Mouse (Mus musculus): ENCODE measurements around the gene Glcci1. TPM values are rescaled to one million over a fixed set of nuclear protein-coding genes. Genes with fewer than 3 reads are reported as not detected.

The Glcci1 gene
- polyA plus RNA-seq, 1 experiment from 2014 or later: 19.4 TPM

- TF ChIP-seq CTCF (IDR thresholded peaks at IDR 0.05; ENCODE audit: low read depth): no peak
- Histone ChIP-seq H3K4me2 (no peak overlapping the region), H3K27me3 (ENCODE audit: insufficient read depth, low read length) (no peaks in the 10 kb centered on the region), H3K27ac (ENCODE audit: low read depth) (no peak overlapping the region), H3K9ac (no peak overlapping the region), H3K9me3 (ENCODE audit: low read depth, low read length) (no peaks in the 10 kb centered on the region), H3K4me3 (ENCODE audit: low read depth, low read length) (no peak overlapping the region), H3K4me1 (ENCODE audit: insufficient read depth) (no peaks in the 10 kb centered on the region), H3K36me3 (ENCODE audit: insufficient read depth) (0 out of 2 replicates have a peak, but pooled peaks cover 3% of the 10 kb centered on the region)
- ATAC-seq (ENCODE audit: insufficient read depth): no peak
- WGBS: 92% methylated on average over 7 of the region's 7 CpGs
- DNase-seq: no peak
Measured at GRCm38 (mm10) chr6:8545780-8546179, 36.4 kb downstream of the Glcci1 start.

DNA sequence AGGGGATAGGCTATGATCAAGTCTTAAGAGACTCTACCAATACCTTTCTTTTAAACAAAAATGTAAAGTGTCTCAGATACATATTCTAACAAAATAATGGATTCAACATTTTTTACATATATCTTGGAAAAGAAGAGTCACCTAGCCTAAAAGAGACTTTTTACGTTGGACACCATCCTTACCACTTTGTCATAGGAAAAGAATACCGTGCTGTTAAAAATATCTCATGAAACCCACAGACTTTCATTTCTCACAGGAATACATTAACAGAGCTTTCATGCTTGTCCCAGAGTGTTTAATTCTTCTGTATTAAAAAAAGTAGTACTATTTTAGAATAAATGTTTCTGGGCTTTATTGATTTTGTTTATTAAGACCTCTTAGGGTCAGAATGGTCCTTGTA lies 41.8 kb downstream of the Glcci1 start:
- Histone ChIP-seq H3K27ac (ENCODE audit: low read depth) (no peak overlapping the region), H3K4me1 (ENCODE audit: insufficient read depth) (no peaks in the 10 kb centered on the region), H3K4me3 (ENCODE audit: low read depth, low read length) (no peak overlapping the region), H3K4me2 (no peak overlapping the region), H3K9ac (no peak overlapping the region), H3K9me3 (ENCODE audit: low read depth, low read length) (no peaks in the 10 kb centered on the region), H3K27me3 (ENCODE audit: insufficient read depth, low read length) (no peaks in the 10 kb centered on the region), H3K36me3 (ENCODE audit: insufficient read depth) (no peaks in the 10 kb centered on the region)
- 83% methylated on average over 2 of the region's 2 CpGs for WGBS
- DNase-seq: no peak
- no peak for TF ChIP-seq CTCF (IDR thresholded peaks at IDR 0.05; ENCODE audit: low read depth)
- ATAC-seq (ENCODE audit: insufficient read depth): no peak

GRCm38 (mm10) chr6:8556849-8557571 lies 47.6 kb downstream of the Glcci1 start:
- Histone ChIP-seq H3K9me3 (ENCODE audit: low read depth, low read length) (no peaks in the 10 kb centered on the region), H3K4me3 (ENCODE audit: low read depth, low read length) (no peak overlapping the region), H3K4me2 (no peak overlapping the region), H3K4me1 (ENCODE audit: insufficient read depth) (no peaks in the 10 kb centered on the region), H3K27ac (ENCODE audit: low read depth) (no peak overlapping the region), H3K36me3 (ENCODE audit: insufficient read depth) (0 out of 2 replicates have a peak, but pooled peaks cover 7% of the 10 kb centered on the region), H3K27me3 (ENCODE audit: insufficient read depth, low read length) (no peaks in the 10 kb centered on the region), H3K9ac (no peak overlapping the region)
- WGBS: 91% methylated on average over 5 of the region's 5 CpGs
- ATAC-seq (ENCODE audit: insufficient read depth) (no peak), DNase-seq (no peak)
- TF ChIP-seq CTCF (IDR thresholded peaks at IDR 0.05; ENCODE audit: low read depth): no peak

GRCm38 (mm10) chr6:8560682-8561081 lies 51.3 kb downstream of the Glcci1 start:
- Histone ChIP-seq H3K36me3 (ENCODE audit: insufficient read depth) (0 out of 2 replicates have a peak, but pooled peaks cover 11% of the 10 kb centered on the region), H3K9me3 (ENCODE audit: low read depth, low read length) (no peaks in the 10 kb centered on the region), H3K4me3 (ENCODE audit: low read depth, low read length) (no peak overlapping the region), H3K4me1 (ENCODE audit: insufficient read depth) (no peaks in the 10 kb centered on the region), H3K27me3 (ENCODE audit: insufficient read depth, low read length) (no peaks in the 10 kb centered on the region), H3K4me2 (no peak overlapping the region), H3K9ac (no peak overlapping the region), H3K27ac (ENCODE audit: low read depth) (no peak overlapping the region)
- no peak for DNase-seq
- WGBS: 76% methylated on average over 2 of the region's 2 CpGs
- TF ChIP-seq CTCF (IDR thresholded peaks at IDR 0.05; ENCODE audit: low read depth): no peak
- ATAC-seq (ENCODE audit: insufficient read depth): no peak

DNA sequence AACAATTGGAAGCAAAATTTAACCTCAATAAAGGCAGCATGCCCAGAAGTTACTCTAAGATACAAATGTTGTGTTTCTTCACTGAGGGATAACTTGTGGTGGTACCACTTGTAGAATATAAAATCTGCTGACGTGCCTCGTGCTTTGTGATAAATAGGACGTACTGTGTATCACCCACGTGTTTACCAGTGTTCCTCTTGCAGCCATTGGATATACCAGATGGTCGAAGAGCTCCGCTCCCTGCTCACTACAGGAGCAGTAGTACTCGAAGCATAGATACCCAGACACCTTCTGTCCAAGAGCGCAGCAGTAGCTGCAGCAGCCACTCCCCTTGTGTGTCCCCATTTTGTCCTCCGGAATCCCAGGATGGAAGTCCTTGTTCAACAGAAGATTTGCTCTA lies 73.0 kb downstream of the Glcci1 start:
- Histone ChIP-seq H3K36me3 (ENCODE audit: insufficient read depth) (0 out of 2 replicates have a peak, but pooled peaks cover 5% of the 10 kb centered on the region), H3K27me3 (ENCODE audit: insufficient read depth, low read length) (no peaks in the 10 kb centered on the region), H3K4me2 (no peak overlapping the region), H3K9ac (no peak overlapping the region), H3K4me1 (ENCODE audit: insufficient read depth) (no peaks in the 10 kb centered on the region), H3K4me3 (ENCODE audit: low read depth, low read length) (no peak overlapping the region), H3K27ac (ENCODE audit: low read depth) (no peak overlapping the region), H3K9me3 (ENCODE audit: low read depth, low read length) (no peaks in the 10 kb centered on the region)
- WGBS: 87% methylated on average over 9 of the region's 9 CpGs
- TF ChIP-seq CTCF (IDR thresholded peaks at IDR 0.05; ENCODE audit: low read depth): no peak
- DNase-seq (no peak), ATAC-seq (ENCODE audit: insufficient read depth) (no peak)

DNA sequence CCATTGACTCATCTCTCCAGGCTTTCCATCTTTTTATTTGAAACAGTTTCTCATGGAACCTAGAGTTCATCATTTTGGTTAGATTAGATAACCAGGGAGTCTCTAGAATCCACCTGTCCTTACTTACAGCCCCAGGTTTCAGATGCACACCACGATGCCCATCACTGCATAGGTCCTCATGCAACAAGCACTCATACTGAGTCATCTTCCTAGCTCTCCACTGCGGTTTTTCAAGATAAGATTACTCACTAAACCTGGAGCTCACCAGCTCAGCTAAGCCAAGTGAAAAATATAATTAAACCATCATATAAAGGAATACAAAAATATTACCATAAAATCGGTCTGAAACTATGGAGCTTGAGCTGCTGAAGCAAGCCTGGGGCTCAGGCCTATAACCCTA lies 74.5 kb downstream of the Glcci1 start:
- Histone ChIP-seq H3K4me1 (ENCODE audit: insufficient read depth) (no peaks in the 10 kb centered on the region), H3K36me3 (ENCODE audit: insufficient read depth) (0 out of 2 replicates have a peak, but pooled peaks cover 5% of the 10 kb centered on the region), H3K4me2 (no peak overlapping the region), H3K4me3 (ENCODE audit: low read depth, low read length) (no peak overlapping the region), H3K27me3 (ENCODE audit: insufficient read depth, low read length) (no peaks in the 10 kb centered on the region), H3K9me3 (ENCODE audit: low read depth, low read length) (no peaks in the 10 kb centered on the region), H3K9ac (no peak overlapping the region), H3K27ac (ENCODE audit: low read depth) (no peak overlapping the region)
- ATAC-seq (ENCODE audit: insufficient read depth): no peak
- DNase-seq: no peak
- no peak for TF ChIP-seq CTCF (IDR thresholded peaks at IDR 0.05; ENCODE audit: low read depth)
- 78% methylated on average over 3 of the region's 3 CpGs for WGBS

DNA sequence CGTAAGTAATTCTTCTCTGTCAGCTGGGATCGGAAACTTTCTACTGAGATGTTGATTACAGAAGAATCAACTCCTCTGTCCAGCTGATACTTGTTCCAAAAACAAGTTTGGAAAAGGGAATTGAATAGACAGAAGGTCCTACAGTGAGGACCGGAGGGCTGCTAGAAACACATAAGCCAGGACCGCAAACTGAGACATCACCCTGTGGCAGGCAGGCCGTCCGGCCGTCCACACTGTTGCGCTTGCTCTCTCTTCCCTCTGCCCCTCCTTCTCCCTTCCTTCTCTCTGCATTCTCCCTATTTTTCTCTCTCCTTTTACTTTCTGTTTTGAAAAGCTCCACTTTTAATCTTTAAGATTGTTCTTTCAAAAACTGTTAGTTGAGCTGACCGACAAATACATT lies 82.3 kb downstream of the Glcci1 start:
- Histone ChIP-seq H3K9me3 (ENCODE audit: low read depth, low read length) (no peaks in the 10 kb centered on the region), H3K4me3 (ENCODE audit: low read depth, low read length) (no peak overlapping the region), H3K4me1 (ENCODE audit: insufficient read depth) (no peaks in the 10 kb centered on the region), H3K9ac (no peak overlapping the region), H3K27ac (ENCODE audit: low read depth) (no peak overlapping the region), H3K4me2 (no peak overlapping the region), H3K27me3 (ENCODE audit: insufficient read depth, low read length) (no peaks in the 10 kb centered on the region), H3K36me3 (ENCODE audit: insufficient read depth) (0 out of 2 replicates have a peak, but pooled peaks cover 5% of the 10 kb centered on the region)
- DNase-seq: no peak
- 84% methylated on average over 9 of the region's 9 CpGs for WGBS
- TF ChIP-seq CTCF (IDR thresholded peaks at IDR 0.05; ENCODE audit: low read depth): no peak
- no peak for ATAC-seq (ENCODE audit: insufficient read depth)
